Mouse (Mus musculus): ENCODE results near the gene Suz12. TPM values are rescaled to one million over a fixed set of nuclear protein-coding genes. Genes with fewer than 3 reads are reported as not detected.

The Suz12 gene
- polyA plus RNA-seq (2012; rRNA removed) = 23.4 and 25.7 TPM in 2 replicates

DNA sequence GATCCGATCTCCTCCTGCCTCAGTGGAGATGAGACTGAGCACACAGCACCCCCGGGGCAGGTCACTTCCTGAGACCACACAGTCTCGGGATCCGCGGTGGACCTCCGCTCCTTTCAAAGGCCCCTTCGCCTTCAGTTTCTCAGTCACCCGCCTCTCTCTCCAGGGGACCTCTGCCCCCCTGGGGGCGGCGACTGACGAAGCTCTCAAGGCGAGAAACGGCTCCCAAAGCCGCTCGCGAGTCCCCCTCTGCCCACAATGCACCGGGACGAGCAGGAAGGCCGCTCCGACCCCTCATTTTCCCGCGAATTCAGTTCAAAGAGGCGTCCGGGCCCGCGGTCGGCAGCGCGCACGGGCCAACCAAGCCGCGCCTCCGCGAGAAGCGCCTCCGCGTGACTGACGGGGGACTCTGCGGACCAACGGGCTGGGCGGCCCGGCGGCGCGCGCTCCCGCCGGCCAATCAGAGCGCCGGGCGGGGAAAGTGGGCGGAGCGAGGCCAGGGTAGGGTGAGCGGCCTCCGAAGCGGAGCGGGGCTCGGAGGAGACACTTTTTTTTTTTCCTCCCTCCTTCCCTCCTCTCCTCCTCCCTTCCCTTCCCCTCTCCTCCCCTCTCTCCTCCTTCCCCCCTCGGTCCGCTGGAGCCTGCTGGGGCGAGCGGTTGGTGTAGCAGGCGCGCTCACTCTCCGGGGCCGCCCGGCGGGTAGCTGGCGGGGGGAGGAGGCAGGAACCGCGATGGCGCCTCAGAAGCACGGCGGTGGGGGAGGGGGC, at the start of gene Suz12:
Gene Suz12, plus strand, starts transcription at position 515 of the 764 bp plus-strand sequence.
- H3K27ac ChIP-seq (ENCODE audit: insufficient read depth, low read length) = peak within 1 kb of the TSS; percentile 83; the same call in 1 of the 2 replicates
- under 1% methylated on average over 65 of the region's 74 CpGs for WGBS
- peak; percentile 93 to 96 for DNase-seq
- H3K4me1 ChIP-seq (ENCODE audit: control insufficient read depth, insufficient read depth, low read length) = no peaks in the 10 kb centered on the region
- H3K4me3 ChIP-seq (replicated peaks; ENCODE audit: insufficient read depth, low read depth, low read length) = peak within 1 kb of the TSS; percentile 95
- TF ChIP-seq POLR2A (IDR thresholded peaks at IDR 0.05; ENCODE audit: borderline replicate concordance, insufficient read depth, low read length) = peak; percentile 56
- TF ChIP-seq CTCF (IDR thresholded peaks at IDR 0.05; ENCODE audit: borderline replicate concordance, insufficient read depth, low read depth, low read length) = no peak
- H3K27me3 ChIP-seq (ENCODE audit: control insufficient read depth, insufficient read depth, low read length) = no peaks in the 10 kb centered on the region

DNA sequence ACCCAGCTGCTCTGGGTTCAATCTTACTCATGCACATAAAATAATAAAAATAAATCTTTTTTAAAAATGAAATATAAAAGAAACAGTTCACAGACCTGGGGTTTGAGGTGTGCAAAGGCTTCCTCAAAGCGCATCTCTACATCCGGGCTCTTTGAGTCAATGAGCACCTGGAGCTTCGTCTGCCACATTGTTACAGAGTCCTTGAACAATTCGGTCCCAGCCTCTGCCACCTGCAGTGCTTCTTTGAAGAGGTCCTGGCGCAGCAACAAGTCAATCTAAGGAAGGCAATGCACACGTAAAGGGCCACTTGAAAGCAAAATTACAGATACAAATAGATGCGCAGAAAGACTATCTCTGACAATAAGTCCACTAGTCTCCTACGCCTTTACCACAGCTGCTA, 49.8 kb upstream of the Suz12 start:
- no peaks in the 10 kb centered on the region for H3K27me3 ChIP-seq (ENCODE audit: control insufficient read depth, insufficient read depth, low read length)
- H3K4me3 ChIP-seq (replicated peaks; ENCODE audit: insufficient read depth, low read depth, low read length) = no peak overlapping the region
- no peak overlapping the region for H3K27ac ChIP-seq (ENCODE audit: insufficient read depth, low read length)
- DNase-seq = no peak
- TF ChIP-seq POLR2A (IDR thresholded peaks at IDR 0.05; ENCODE audit: borderline replicate concordance, insufficient read depth, low read length) (no peak), CTCF (IDR thresholded peaks at IDR 0.05; ENCODE audit: borderline replicate concordance, insufficient read depth, low read depth, low read length) (no peak)
- WGBS = 77% methylated on average over 8 of the region's 8 CpGs
- no peaks in the 10 kb centered on the region for H3K4me1 ChIP-seq (ENCODE audit: control insufficient read depth, insufficient read depth, low read length)

DNA sequence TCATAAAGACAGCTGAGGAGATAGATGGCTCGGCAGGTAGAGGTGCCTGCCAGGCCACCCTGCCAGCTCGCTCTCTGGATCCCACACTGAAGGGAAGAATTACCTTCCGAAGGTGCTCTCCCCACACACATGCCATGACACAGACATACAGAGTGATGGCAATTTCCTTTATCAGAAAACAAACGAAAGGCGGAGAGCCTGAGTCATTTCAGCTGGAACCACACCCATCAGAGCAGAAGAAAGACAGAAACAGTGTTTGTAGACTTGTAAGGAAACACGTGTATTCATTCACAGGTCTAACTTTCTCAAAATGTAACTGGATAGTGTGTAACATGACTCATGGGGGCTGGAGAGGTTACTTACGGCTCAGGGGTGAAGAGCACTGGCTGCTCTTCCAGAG, 49.3 kb upstream of the Suz12 start:
- H3K4me1 ChIP-seq (ENCODE audit: control insufficient read depth, insufficient read depth, low read length) = no peaks in the 10 kb centered on the region
- WGBS = 90% methylated on average over 7 of the region's 7 CpGs
- H3K27me3 ChIP-seq (ENCODE audit: control insufficient read depth, insufficient read depth, low read length) = no peaks in the 10 kb centered on the region
- no peak overlapping the region for H3K27ac ChIP-seq (ENCODE audit: insufficient read depth, low read length)
- TF ChIP-seq CTCF (IDR thresholded peaks at IDR 0.05; ENCODE audit: borderline replicate concordance, insufficient read depth, low read depth, low read length) (no peak), POLR2A (IDR thresholded peaks at IDR 0.05; ENCODE audit: borderline replicate concordance, insufficient read depth, low read length) (no peak)
- no peak for DNase-seq
- H3K4me3 ChIP-seq (replicated peaks; ENCODE audit: insufficient read depth, low read depth, low read length) = no peak overlapping the region

DNA sequence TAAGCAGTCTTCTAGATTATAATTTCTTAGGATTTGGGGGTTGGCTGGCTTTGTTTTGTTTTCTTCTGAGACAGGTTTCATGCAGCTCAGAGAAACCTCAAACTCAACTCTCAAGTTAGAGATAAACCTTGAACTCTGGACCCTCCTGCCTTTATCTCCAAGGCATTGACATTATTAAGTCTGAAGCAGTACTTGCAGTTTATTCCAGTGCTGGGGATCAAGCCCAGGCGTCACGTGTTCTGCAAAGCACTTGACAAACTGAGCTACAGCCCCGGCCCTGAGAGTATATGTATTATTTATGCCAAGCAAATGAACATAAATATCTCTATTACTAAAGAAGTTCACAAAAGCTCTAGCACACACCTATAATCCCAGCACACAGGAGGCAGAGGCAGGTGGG, 45.6 kb upstream of the Suz12 start:
- H3K27ac ChIP-seq (ENCODE audit: insufficient read depth, low read length) = no peak overlapping the region
- no peak for DNase-seq
- no peaks in the 10 kb centered on the region for H3K4me1 ChIP-seq (ENCODE audit: control insufficient read depth, insufficient read depth, low read length)
- TF ChIP-seq POLR2A (IDR thresholded peaks at IDR 0.05; ENCODE audit: borderline replicate concordance, insufficient read depth, low read length) (no peak), CTCF (IDR thresholded peaks at IDR 0.05; ENCODE audit: borderline replicate concordance, insufficient read depth, low read depth, low read length) (no peak)
- H3K27me3 ChIP-seq (ENCODE audit: control insufficient read depth, insufficient read depth, low read length) = no peaks in the 10 kb centered on the region
- no peak overlapping the region for H3K4me3 ChIP-seq (replicated peaks; ENCODE audit: insufficient read depth, low read depth, low read length)
- WGBS = 97% methylated on average over 3 of the region's 3 CpGs

DNA sequence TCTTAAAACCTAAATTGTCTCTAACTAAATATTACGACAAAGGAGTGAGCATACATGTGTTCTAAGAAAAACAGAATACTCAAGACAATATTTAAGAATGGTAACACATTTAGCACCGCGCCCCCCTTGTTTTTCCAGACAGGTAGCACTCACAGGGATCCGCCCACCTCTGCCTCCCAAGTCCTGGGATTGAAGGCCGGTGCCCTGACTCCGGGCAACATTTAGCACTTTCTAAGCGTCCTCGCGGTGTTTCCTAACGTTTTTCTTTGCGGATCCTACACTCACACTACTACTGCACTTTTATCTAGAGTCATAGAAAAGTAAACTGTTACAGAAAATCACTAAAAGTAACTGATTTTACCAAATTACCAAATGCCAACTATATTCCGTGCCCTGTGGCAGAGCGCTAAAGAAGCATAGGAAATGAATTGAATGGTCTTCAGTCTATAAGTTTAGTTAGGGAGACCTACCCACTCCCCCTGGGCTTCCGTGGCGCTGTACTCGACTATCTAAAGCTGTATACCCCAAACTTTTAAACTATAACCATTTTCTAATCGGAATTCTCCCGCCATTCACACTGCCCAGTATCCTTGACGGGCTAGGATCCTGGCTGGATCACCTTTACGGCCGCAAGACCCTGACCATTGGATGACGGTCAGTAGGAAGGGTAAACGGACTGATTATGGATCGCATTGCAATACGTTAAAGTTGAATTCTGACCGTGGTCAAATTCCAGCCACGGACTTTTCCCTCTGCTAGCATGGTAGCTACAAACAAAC, 31.4 kb upstream of the Suz12 start:
- no peak for TF ChIP-seq CTCF (IDR thresholded peaks at IDR 0.05; ENCODE audit: borderline replicate concordance, insufficient read depth, low read depth, low read length)
- TF ChIP-seq POLR2A (IDR thresholded peaks at IDR 0.05; ENCODE audit: borderline replicate concordance, insufficient read depth, low read length) = no peak
- Histone ChIP-seq H3K27me3 (ENCODE audit: control insufficient read depth, insufficient read depth, low read length) (no peaks in the 10 kb centered on the region), H3K27ac (ENCODE audit: insufficient read depth, low read length) (no peak overlapping the region), H3K4me1 (ENCODE audit: control insufficient read depth, insufficient read depth, low read length) (no peaks in the 10 kb centered on the region; the same call in 1 of the 2 replicates), H3K4me3 (replicated peaks; ENCODE audit: insufficient read depth, low read depth, low read length) (peak overlapping the region; percentile 90)
- 7% methylated on average over 27 of the region's 27 CpGs for WGBS
- DNase-seq = peak in 1 of 2 experiments; percentile 8

DNA sequence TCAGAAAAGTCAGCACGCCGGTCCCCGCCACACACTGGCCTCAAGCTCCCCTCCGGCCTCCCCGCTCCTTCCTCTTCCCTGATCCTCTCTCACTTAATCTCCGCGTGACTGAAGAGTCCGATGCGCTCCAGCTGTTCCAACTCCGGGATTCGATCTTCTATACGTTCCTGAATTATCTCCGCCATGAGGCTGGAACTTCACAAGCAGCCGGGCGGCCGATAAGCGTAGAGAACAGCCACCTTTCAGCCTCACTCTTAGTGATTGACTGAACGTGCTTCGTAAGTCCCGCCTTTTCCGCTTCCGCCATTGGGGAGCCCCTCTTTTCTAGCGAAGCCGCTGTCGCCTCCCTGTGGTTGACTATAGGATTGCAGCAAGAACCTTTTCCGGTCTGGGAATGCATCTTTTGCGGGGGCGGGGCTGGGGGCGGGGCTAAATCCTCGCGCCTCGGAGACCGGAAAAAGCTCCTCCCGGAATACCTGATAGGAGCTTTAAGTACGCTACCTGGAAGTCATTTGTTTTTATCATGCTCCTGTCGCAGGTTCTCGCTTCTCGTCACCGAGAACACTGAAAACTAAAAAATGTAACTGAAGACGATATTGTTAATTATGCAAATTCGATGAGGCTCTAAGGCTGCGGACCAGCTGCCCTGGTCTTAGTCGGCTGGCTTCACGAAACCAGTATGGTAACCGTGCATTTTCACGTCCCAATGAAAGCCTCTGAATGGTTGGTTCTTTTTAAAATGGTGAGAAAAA, 30.6 kb upstream of the Suz12 start, which contains the start of gene Utp6:
Gene Utp6, minus strand, starts transcription at position 266 of the 752 bp plus-strand sequence.
- peak; percentile 97 to 100 for DNase-seq
- no peak within 1 kb of the TSS for H3K27ac ChIP-seq (ENCODE audit: insufficient read depth, low read length)
- no peaks in the 10 kb centered on the region; the same call in 1 of the 2 replicates for H3K4me1 ChIP-seq (ENCODE audit: control insufficient read depth, insufficient read depth, low read length)
- WGBS = under 1% methylated on average over 46 of the region's 46 CpGs
- TF ChIP-seq POLR2A (IDR thresholded peaks at IDR 0.05; ENCODE audit: borderline replicate concordance, insufficient read depth, low read length) = peak; percentile 59; the same call in 1 of the 2 replicates
- peak; percentile 72 for TF ChIP-seq CTCF (IDR thresholded peaks at IDR 0.05; ENCODE audit: borderline replicate concordance, insufficient read depth, low read depth, low read length)
- no peaks in the 10 kb centered on the region for H3K27me3 ChIP-seq (ENCODE audit: control insufficient read depth, insufficient read depth, low read length)
- H3K4me3 ChIP-seq (replicated peaks; ENCODE audit: insufficient read depth, low read depth, low read length) = peak within 1 kb of the TSS; percentile 90

DNA sequence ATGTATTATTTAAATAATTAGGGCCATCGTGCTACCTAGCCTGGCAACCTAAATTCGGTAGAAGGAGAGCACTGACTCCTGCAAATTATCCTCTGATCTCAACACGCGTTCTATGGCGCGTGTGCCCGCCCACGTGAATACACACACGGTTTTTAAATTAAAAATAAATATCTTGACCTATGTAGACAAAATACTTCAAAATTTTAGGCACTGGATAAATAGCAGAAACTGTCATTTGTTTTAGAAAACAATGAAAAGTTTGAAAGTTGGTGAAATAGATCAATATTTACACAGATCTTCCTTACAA, 30.1 kb upstream of the Suz12 start:
- Histone ChIP-seq H3K4me3 (replicated peaks; ENCODE audit: insufficient read depth, low read depth, low read length) (peak overlapping the region; percentile 90), H3K27me3 (ENCODE audit: control insufficient read depth, insufficient read depth, low read length) (no peaks in the 10 kb centered on the region), H3K27ac (ENCODE audit: insufficient read depth, low read length) (no peak overlapping the region), H3K4me1 (ENCODE audit: control insufficient read depth, insufficient read depth, low read length) (no peaks in the 10 kb centered on the region; the same call in 1 of the 2 replicates)
- WGBS = 3% methylated on average over 9 of the region's 9 CpGs
- no peak for DNase-seq
- TF ChIP-seq POLR2A (IDR thresholded peaks at IDR 0.05; ENCODE audit: borderline replicate concordance, insufficient read depth, low read length) (no peak), CTCF (IDR thresholded peaks at IDR 0.05; ENCODE audit: borderline replicate concordance, insufficient read depth, low read depth, low read length) (no peak)
